Mouse (Mus musculus): ENCODE measurements around the gene Tnfrsf14.

DNA sequence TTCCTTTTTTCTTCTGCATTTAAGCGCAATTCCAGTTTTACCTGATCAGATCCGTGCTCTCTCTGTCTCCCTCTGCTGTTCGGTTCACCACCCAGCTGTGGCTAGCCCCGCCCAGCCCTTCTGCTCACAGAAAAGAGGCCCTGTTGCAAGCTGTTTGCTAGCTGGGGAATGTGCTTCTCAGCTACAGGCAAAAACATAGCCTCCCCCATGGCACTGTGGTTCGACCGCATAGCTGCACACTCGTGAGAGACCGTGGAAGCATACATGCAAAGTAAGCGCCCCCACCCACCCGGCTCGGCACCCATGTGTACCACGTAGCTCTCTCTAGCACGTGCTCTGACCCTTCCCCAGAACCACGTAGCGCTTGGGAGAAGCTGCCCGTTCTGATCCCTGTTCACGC lies 20.5 kb downstream of the Tnfrsf14 start:
- TF ChIP-seq CTCF (IDR thresholded peaks at IDR 0.05; ENCODE audit: low read depth): peak; percentile 83
- no peak for TF ChIP-seq EP300 (IDR thresholded peaks at IDR 0.05; ENCODE audit: low read depth)
